Mouse (Mus musculus): ENCODE results near the gene Shtn1. TPM values are rescaled to one million over a fixed set of nuclear protein-coding genes. Genes with fewer than 3 reads are reported as not detected.

Shtn1 gene
- not detected in 2 replicates for polyA plus RNA-seq (2012)

- H3K36me3 ChIP-seq (ENCODE audit: control insufficient read depth), result no peaks in the 10 kb centered on the region
- H3K9me3 ChIP-seq (ENCODE audit: control insufficient read depth, low read length), result no peaks in the 10 kb centered on the region
- no peaks in the 10 kb centered on the region for H3K4me1 ChIP-seq (ENCODE audit: control insufficient read depth)
- H3K27me3 ChIP-seq (ENCODE audit: control insufficient read depth), result peaks cover 24% of the 10 kb centered on the region
- TF ChIP-seq TAL1 (IDR thresholded peaks at IDR 0.05; ENCODE audit: low read length), result no peak
- no peak for TF ChIP-seq GATA1 (IDR thresholded peaks at IDR 0.05; ENCODE audit: low read length)
- H3K4me3 ChIP-seq (replicated peaks), result peak within 1 kb of the TSS; percentile 35
These were observed at the start of gene Shtn1 for GRCm38 (mm10) chr19:59075472-59076101. Gene Shtn1, minus strand, starts transcription at chr19:59076100.

DNA sequence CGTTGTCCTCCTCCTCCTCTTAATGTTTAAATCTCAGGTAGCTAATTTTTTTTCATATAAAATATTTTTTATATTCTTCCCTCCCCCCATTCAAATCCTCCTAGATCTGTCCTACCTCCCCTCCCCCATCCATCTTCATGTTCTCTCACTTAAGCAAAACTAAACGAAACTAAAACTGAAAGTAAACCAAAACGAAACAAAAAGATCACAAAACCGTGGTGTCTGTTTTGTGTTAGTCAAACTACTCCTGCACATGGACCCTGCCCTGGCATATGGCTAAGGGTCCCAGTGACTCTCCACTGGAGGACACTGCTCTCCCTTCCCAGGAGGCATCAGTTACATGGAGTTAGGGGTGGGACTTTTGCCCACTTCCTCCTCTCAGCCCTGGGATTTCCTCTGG lies 38.3 kb upstream of the Shtn1 start:
- TF ChIP-seq GATA1 (IDR thresholded peaks at IDR 0.05; ENCODE audit: low read length) (no peak), TAL1 (IDR thresholded peaks at IDR 0.05; ENCODE audit: low read length) (no peak)
- Histone ChIP-seq H3K36me3 (ENCODE audit: control insufficient read depth) (no peaks in the 10 kb centered on the region), H3K4me3 (replicated peaks) (no peak overlapping the region), H3K27me3 (ENCODE audit: control insufficient read depth) (no peaks in the 10 kb centered on the region), H3K9me3 (ENCODE audit: control insufficient read depth, low read length) (no peaks in the 10 kb centered on the region), H3K4me1 (ENCODE audit: control insufficient read depth) (no peaks in the 10 kb centered on the region)

- Histone ChIP-seq H3K36me3 (ENCODE audit: control insufficient read depth) (no peaks in the 10 kb centered on the region), H3K4me1 (ENCODE audit: control insufficient read depth) (no peaks in the 10 kb centered on the region), H3K9me3 (ENCODE audit: control insufficient read depth, low read length) (no peaks in the 10 kb centered on the region), H3K27me3 (ENCODE audit: control insufficient read depth) (no peaks in the 10 kb centered on the region), H3K4me3 (replicated peaks) (no peak overlapping the region)
- TF ChIP-seq TAL1 (IDR thresholded peaks at IDR 0.05; ENCODE audit: low read length) (no peak), GATA1 (IDR thresholded peaks at IDR 0.05; ENCODE audit: low read length) (no peak)
These were observed 34.0 kb upstream of the Shtn1 start for GRCm38 (mm10) chr19:59109937-59110336.

- no peaks in the 10 kb centered on the region for H3K36me3 ChIP-seq (ENCODE audit: control insufficient read depth)
- H3K4me1 ChIP-seq (ENCODE audit: control insufficient read depth), result no peaks in the 10 kb centered on the region
- TF ChIP-seq TAL1 (IDR thresholded peaks at IDR 0.05; ENCODE audit: low read length), result no peak
- no peak for TF ChIP-seq GATA1 (IDR thresholded peaks at IDR 0.05; ENCODE audit: low read length)
- H3K9me3 ChIP-seq (ENCODE audit: control insufficient read depth, low read length), result no peaks in the 10 kb centered on the region
- H3K27me3 ChIP-seq (ENCODE audit: control insufficient read depth), result no peaks in the 10 kb centered on the region
- no peak overlapping the region for H3K4me3 ChIP-seq (replicated peaks)
These were observed 22.4 kb upstream of the Shtn1 start for GRCm38 (mm10) chr19:59098315-59098714.

GRCm38 (mm10) chr19:59092295-59092694 lies 16.4 kb upstream of the Shtn1 start:
- no peaks in the 10 kb centered on the region for H3K4me1 ChIP-seq (ENCODE audit: control insufficient read depth)
- no peaks in the 10 kb centered on the region for H3K36me3 ChIP-seq (ENCODE audit: control insufficient read depth)
- no peaks in the 10 kb centered on the region for H3K9me3 ChIP-seq (ENCODE audit: control insufficient read depth, low read length)
- H3K4me3 ChIP-seq (replicated peaks), result no peak overlapping the region
- no peak for TF ChIP-seq TAL1 (IDR thresholded peaks at IDR 0.05; ENCODE audit: low read length)
- TF ChIP-seq GATA1 (IDR thresholded peaks at IDR 0.05; ENCODE audit: low read length), result no peak
- H3K27me3 ChIP-seq (ENCODE audit: control insufficient read depth), result no peaks in the 10 kb centered on the region

DNA sequence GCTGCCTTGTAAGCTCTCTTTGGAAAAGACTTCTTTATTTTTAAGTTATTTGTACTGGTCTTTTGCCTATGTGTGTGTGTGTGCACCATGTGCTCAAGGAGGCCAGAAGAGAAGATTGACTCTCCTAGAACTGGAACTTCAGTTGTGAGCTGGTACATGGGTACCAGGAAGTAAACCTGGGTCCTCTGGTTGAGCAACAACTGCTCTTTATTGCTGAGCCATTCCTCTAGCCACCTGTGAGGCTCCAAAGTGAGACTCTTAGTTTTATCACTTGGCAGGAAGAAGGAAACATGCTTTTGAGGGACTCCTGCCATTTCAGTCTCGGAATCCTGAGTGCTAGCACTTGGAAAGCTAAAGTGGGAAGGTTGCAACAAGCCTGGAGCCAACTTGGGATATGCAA lies 14.4 kb upstream of the Shtn1 start:
- H3K9me3 ChIP-seq (ENCODE audit: control insufficient read depth, low read length), result no peaks in the 10 kb centered on the region
- no peaks in the 10 kb centered on the region for H3K4me1 ChIP-seq (ENCODE audit: control insufficient read depth)
- no peak overlapping the region for H3K4me3 ChIP-seq (replicated peaks)
- TF ChIP-seq GATA1 (IDR thresholded peaks at IDR 0.05; ENCODE audit: low read length) (no peak), TAL1 (IDR thresholded peaks at IDR 0.05; ENCODE audit: low read length) (no peak)
- no peaks in the 10 kb centered on the region for H3K36me3 ChIP-seq (ENCODE audit: control insufficient read depth)
- H3K27me3 ChIP-seq (ENCODE audit: control insufficient read depth), result no peaks in the 10 kb centered on the region

DNA sequence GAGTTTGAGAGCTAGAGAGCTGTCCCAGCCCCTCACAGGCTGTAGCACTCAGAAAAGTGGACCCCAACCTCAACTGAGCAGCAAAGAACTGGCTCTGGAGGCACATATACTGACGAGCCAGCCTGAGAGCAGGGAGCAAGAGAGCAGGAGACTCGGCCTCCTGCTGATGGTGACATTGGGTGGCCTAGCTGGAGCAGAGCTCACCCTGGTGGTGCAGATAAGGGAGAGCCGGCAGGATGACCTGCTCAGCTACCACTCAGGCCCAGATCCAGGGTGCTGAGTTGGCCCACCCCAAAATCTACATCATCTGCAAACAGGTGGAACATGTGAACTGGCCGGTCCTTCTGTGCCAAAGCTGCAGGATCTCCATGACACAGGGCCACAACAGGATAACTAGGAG lies 8.4 kb upstream of the Shtn1 start:
- H3K36me3 ChIP-seq (ENCODE audit: control insufficient read depth), result no peaks in the 10 kb centered on the region
- H3K4me3 ChIP-seq (replicated peaks), result no peak overlapping the region
- H3K4me1 ChIP-seq (ENCODE audit: control insufficient read depth), result no peaks in the 10 kb centered on the region
- no peaks in the 10 kb centered on the region for H3K27me3 ChIP-seq (ENCODE audit: control insufficient read depth)
- TF ChIP-seq GATA1 (IDR thresholded peaks at IDR 0.05; ENCODE audit: low read length) (no peak), TAL1 (IDR thresholded peaks at IDR 0.05; ENCODE audit: low read length) (no peak)
- no peaks in the 10 kb centered on the region for H3K9me3 ChIP-seq (ENCODE audit: control insufficient read depth, low read length)

DNA sequence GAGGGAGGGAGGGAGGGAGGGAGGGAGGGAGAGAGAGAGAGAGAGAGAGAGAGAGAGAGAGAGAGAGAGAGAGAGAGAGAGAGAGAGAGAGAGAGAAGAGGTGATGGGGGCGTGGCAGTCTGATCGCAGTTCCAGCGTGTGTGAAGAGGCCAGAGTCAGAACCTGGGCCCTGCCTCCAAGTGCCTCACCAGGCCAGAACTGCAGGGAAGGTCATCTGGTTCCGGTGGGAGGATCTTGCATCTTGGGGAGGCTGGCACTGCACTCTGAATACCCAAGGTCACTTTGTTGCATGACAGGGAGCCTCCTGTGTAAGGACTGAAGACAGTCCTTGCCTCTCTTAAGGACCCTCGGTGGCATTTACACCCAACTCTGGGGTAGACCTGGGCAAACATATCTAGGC lies 231 bp upstream of the Shtn1 start:
- no peak overlapping the region for H3K4me3 ChIP-seq (replicated peaks)
- no peaks in the 10 kb centered on the region for H3K9me3 ChIP-seq (ENCODE audit: control insufficient read depth, low read length)
- H3K36me3 ChIP-seq (ENCODE audit: control insufficient read depth), result no peaks in the 10 kb centered on the region
- H3K4me1 ChIP-seq (ENCODE audit: control insufficient read depth), result no peaks in the 10 kb centered on the region
- TF ChIP-seq TAL1 (IDR thresholded peaks at IDR 0.05; ENCODE audit: low read length) (no peak), GATA1 (IDR thresholded peaks at IDR 0.05; ENCODE audit: low read length) (no peak)
- H3K27me3 ChIP-seq (ENCODE audit: control insufficient read depth), result peaks cover 24% of the 10 kb centered on the region

DNA sequence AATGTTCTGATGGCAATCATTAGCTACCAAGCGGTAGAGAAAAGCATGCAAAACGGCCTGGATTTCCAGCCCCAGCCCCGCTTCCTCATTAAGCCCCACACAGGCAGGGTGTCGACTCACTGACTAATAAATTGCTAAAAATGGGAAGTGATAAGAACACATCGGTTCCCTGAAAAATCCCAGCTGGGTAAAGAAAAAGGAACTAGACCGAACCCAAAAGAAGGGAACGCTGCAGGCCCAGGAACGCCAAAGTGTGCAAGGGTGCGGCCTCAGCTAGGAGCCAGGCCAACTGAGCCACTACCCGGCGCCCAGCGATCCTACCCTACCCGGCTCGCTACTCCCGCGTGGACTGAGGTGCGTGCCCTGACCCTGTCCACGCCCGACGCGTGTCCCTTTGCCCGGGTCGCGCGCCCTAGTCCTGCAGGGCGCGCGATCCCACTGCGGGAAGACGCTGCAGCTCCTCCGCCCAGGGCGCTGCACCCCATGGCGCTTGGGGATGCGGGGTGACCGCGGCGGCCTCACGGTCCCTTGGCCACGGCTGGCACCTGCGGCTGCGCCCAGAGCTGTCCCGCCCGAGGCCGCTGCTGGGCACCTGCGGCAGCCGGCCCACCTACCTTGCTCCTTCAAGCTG lies 944 bp downstream of the Shtn1 start:
- H3K27me3 ChIP-seq (ENCODE audit: control insufficient read depth), result peaks cover 24% of the 10 kb centered on the region
- peak overlapping the region; percentile 35 for H3K4me3 ChIP-seq (replicated peaks)
- H3K36me3 ChIP-seq (ENCODE audit: control insufficient read depth), result no peaks in the 10 kb centered on the region
- H3K9me3 ChIP-seq (ENCODE audit: control insufficient read depth, low read length), result no peaks in the 10 kb centered on the region
- no peaks in the 10 kb centered on the region for H3K4me1 ChIP-seq (ENCODE audit: control insufficient read depth)
- TF ChIP-seq GATA1 (IDR thresholded peaks at IDR 0.05; ENCODE audit: low read length) (no peak), TAL1 (IDR thresholded peaks at IDR 0.05; ENCODE audit: low read length) (no peak)
